ENCODE assay signal across 8 mouse cellular contexts in the genomic region with DNA sequence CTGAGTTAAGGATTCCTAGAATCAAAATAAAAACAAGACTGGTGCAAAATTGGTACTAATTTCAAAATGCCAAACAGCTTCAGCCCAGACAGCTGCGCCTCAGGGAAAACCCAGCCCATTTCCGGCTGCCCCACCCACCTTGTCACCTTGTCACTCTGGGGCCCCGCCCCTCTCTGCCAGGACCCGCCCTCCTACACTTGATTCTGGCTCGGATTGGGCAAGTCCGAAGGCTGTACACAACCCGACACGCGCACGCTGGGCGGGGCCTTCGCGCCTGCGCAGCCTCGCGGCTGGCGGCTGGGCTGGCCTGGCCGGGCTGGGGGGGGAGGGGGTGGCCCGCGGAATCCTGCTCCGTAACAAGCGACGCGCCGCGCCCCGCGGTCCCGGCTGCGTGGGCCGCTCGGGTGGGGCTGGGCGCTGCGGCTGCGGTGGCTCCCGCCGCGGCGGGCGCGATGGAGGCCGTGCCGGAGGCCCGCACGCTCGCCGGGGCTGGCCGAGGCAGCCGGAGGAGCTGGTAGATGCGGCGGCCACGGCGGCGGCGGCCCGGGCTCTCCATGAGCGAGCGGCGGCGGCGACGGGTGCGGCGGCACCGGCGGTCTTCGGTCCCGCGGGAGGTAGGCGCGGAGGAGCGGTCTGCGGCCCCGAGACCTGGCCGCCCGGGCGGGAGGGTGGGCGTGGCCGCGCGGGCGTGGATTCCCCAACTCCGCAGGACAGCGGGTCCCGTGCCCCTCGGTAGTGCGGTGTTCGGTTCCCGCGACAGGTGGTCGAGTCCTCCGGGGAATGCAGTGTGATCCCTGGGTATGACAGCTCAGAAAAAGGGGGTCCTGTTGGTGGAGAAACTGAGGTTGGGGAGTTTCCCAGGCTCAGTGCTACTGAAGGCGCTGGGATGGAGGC. TPM values are rescaled to one million over a fixed set of nuclear protein-coding genes. Genes with fewer than 3 reads are reported as not detected.
A peak's percentile ranks its signal among the peaks of the same experiment; 100 is the strongest.
DNase-seq lines count a peak whose midpoint lies in the region; ATAC-seq and TF ChIP-seq lines count a peak whose summit lies in the region.

Gene Gm527, plus strand, starts transcription at position 329 of the 894 bp plus-strand sequence.

- no peaks in the 10 kb centered on the region for H3K9me3 ChIP-seq in hindbrain, postnatal 0 days (ENCODE audit: low read length)

- peak; percentile 100 for ATAC-seq in common myeloid progenitor, adult 5-6 weeks (replicated peaks; ENCODE audit: low read depth, poor library complexity, severe bottlenecking)
- ATAC-seq in hindbrain, postnatal 0 days, result peak; percentile 100
- ATAC-seq in megakaryocyte, adult 5-6 weeks (ENCODE audit: poor library complexity, severe bottlenecking), result peak; percentile 99

- peak within 1 kb of the TSS; percentile 95 for H3K4me2 ChIP-seq in hindbrain, postnatal 0 days (ENCODE audit: low read depth, low read length)

- H3K27ac ChIP-seq in gastrocnemius, adult 2 months, result peak within 1 kb of the TSS; percentile 84
- H3K27ac ChIP-seq in hindbrain, postnatal 0 days, result peak within 1 kb of the TSS; percentile 75
- H3K27ac ChIP-seq in left cerebral cortex, adult 2 months, result peak within 1 kb of the TSS; percentile 50; the same call in 1 of the 2 replicates

- intact Hi-C loops in gastrocnemius, adult 2 months (cut with DNase I), result loop anchor here (2.0 kb wide), 1 partner anchor 45 kb away; no protein-coding TSS in a partner anchor
- intact Hi-C loops in left cerebral cortex, adult 2 months (cut with DNase I), result no loop called here

- H3K4me1 ChIP-seq in hindbrain, postnatal 0 days (ENCODE audit: insufficient read depth, low read length), result no peaks in the 10 kb centered on the region

- WGBS in hindbrain, postnatal 0 days, result under 1% methylated on average over 71 of the region's 93 CpGs

- H3K9ac ChIP-seq in hindbrain, postnatal 0 days (replicated peaks; ENCODE audit: low read length), result peak within 1 kb of the TSS; percentile 92

- no peaks in the 10 kb centered on the region for H3K36me3 ChIP-seq in hindbrain, postnatal 0 days (ENCODE audit: insufficient read depth, low read length)

- peak within 1 kb of the TSS; percentile 96 for H3K4me3 ChIP-seq in gastrocnemius, adult 2 months
- H3K4me3 ChIP-seq in hindbrain, postnatal 0 days (ENCODE audit: low read length), result peak within 1 kb of the TSS; percentile 89
- H3K4me3 ChIP-seq in left cerebral cortex, adult 2 months, result peak within 1 kb of the TSS; percentile 85

- DNase-seq in ZHBTc4 (ENCODE audit: low read depth, low spot score), result peak; percentile 98
- peak; percentile 99 for DNase-seq in gastrocnemius, adult 2 months
- peak; percentile 98 for DNase-seq in hindbrain, postnatal 0 days (ENCODE audit: low spot score)
- DNase-seq in left cerebral cortex, adult 2 months (ENCODE audit: extremely low spot score in 1 of 2, low spot score in 2 of 2), result peak; percentile 92 to 93
- DNase-seq in right cerebral cortex, adult 2 months (ENCODE audit: low spot score in 2 of 2), result peak; percentile 93 to 95
- DNase-seq in urinary bladder, postnatal 14 days (ENCODE audit: low spot score), result peak; percentile 96

- TF ChIP-seq CTCF in gastrocnemius, adult 2 months (IDR thresholded peaks at IDR 0.05), result no peak
- TF ChIP-seq CTCF in hindbrain, postnatal 0 days (IDR thresholded peaks at IDR 0.05; ENCODE audit: low read depth), result no peak
- TF ChIP-seq CTCF in left cerebral cortex, adult 2 months (IDR thresholded peaks at IDR 0.05), result no peak

- no peaks in the 10 kb centered on the region for H3K27me3 ChIP-seq in hindbrain, postnatal 0 days (ENCODE audit: insufficient read depth, low read length)

RNA-seq across cellular contexts. Expression of gene Gm527, which starts in this region (rescaled TPM):
- 1.5 and 2.2 TPM in 2 replicates for total RNA-seq in common myeloid progenitor, adult 5-6 weeks (2017)
- 1 to 10 TPM; 5.0 to 5.2 TPM for total RNA-seq in gastrocnemius, adult 2 months (2021)
- 10.9 and 19.3 TPM in 2 replicates for total RNA-seq in hindbrain, postnatal 0 days (2014; rRNA removed)
- polyA plus RNA-seq in hindbrain, postnatal 0 days (2015; fragmentation: Nextera tagmentation; extraction: Ambion mirVana), result 1.2 and 2.3 TPM in 2 replicates
- 10 to 100 TPM; 15.1 to 15.7 TPM for total RNA-seq in left cerebral cortex, adult 2 months (2021)
- 1.7 and 3.1 TPM in 2 replicates for total RNA-seq in megakaryocyte, adult 5-6 weeks (2015)
- total RNA-seq in megakaryocyte, adult 5-6 weeks (2017), result 0.69 and 1.9 TPM in 2 replicates

Comparison
In these comparisons a context has a peak if more than half of its experiments do, and no peak if none do; other contexts are left out.
1. Peak in every context shown above with its lines: DNase-seq, ATAC-seq, H3K4me3 ChIP-seq and H3K27ac ChIP-seq.